Mouse (Mus musculus): ENCODE results near the gene Ate1. TPM values are rescaled to one million over a fixed set of nuclear protein-coding genes. Genes with fewer than 3 reads are reported as not detected.
A peak's percentile ranks its signal among the peaks of the same experiment; 100 is the strongest.
"Not testable (repeated sequence)": the region's sequence is repeated elsewhere in the genome, so short reads cannot be mapped to it uniquely, and the experiment has no call there.

Ate1 gene
- polyA plus RNA-seq, 1 experiment, result 3.8 TPM

DNA sequence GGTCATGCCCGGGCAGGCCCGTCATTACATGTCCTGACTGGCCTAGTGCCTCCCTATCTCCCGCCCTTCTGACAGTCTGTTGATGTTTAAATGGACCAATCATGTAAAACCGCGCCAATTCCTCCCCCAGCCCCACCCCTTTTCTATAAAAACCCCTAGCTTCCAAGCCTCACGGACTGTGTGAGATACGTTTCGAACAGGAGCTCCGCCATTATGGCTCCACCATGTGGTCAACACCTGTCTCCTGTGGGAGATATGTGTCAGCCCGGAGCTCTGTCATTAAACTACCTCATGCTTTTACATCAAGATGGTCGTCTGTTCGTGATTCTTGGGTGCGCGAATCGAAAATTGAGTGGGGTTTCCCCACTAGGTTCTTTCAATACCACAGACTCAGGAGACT, 11.0 kb upstream of the Ate1 start:
- 93% methylated on average over 15 of the region's 15 CpGs for WGBS
- not testable (repeated sequence) for DNase-seq (ENCODE audit: low read depth, low spot score)

DNA sequence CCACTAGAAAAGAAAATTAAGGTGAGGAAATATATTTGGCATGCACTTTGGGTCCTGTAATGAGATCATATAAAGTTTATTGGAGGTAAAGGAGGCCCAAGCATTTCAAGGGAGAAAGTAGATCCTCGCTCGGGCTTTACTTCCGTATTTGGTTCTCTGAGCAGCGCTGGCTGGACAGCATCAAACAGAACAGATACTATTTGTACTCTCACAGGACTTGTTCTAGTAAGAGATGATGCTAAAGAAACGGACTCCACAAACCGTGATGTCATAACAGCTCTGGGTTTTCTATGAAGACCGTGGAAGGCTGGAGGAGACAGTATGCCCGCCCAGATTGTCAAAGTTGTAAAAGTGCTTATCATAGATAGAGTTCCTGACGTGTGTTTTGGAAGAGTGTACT, 7.1 kb upstream of the Ate1 start:
- no peak for DNase-seq (ENCODE audit: low read depth, low spot score)
- WGBS, result 20% methylated on average over 9 of the region's 9 CpGs

DNA sequence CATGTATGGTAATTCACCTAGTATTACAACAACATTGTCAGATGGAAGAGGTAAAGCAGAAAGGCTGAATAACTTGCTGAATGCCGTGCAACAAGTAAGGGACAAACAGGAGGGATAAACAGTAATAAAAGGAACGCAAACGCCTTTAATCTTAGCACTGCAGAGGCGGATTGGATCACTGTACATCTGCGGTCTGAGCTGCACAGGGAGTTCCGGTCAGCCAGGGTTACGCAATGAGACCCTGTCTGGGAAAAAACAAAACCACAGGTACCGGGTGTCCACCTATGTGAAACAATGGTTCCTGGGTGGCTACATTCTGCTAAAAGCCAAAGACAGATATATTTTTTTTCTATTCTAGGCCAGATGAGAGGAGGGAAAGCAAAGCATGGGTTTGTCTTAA, 3.3 kb upstream of the Ate1 start:
- DNase-seq (ENCODE audit: low read depth, low spot score), result no peak
- 72% methylated on average over 8 of the region's 8 CpGs for WGBS

DNA sequence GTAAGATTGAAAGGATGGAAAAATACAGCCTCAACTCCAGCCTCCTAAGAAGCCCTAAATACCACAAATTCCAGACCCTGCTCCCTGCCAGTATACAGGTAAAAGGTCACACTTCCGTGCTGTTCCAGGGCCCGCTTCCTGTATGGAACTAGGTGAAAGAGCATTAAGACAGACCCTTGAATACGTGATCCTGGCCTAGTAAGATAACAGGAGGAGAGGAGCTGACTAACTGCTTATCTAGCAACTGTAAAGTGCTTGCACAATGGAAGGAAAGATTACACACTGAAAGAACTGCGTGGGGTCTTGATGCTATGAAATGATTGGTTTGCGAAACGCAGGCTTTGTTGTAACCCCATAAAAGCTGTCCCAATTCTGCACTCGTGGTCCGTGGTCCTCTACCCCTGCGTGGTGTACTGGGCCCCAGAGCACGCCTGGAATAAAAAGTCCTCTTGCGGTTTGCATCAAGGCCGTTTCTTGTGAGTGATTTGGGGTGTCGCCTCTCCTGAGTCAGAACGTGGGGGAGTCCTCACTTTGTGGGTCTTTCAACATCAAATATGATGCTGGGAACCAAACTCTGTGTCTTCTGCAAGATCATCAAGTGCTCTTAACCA, 748 bp upstream of the Ate1 start:
- DNase-seq (ENCODE audit: low read depth, low spot score), result no peak

GRCm38 (mm10) chr7:130519096-130520048, 797 bp downstream of the Ate1 start:
- under 1% methylated on average over 90 of the region's 90 CpGs for WGBS
- peak; percentile 79 for DNase-seq (ENCODE audit: low read depth, low spot score)

More for the DNA sequence above, 748 bp upstream of the Ate1 start:
- 83% methylated on average over 14 of the region's 14 CpGs for WGBS

- 5% methylated on average over 26 of the region's 26 CpGs for WGBS
These were observed 1.7 kb downstream of the Ate1 start for GRCm38 (mm10) chr7:130518213-130519095.

GRCm38 (mm10) chr7:130510243-130510642, 9.9 kb downstream of the Ate1 start:
- no peak for DNase-seq (ENCODE audit: low read depth, low spot score)
- 91% methylated on average over 5 of the region's 5 CpGs for WGBS

More at GRCm38 (mm10) chr7:130518213-130519095, 1.7 kb downstream of the Ate1 start:
- no peak for DNase-seq (ENCODE audit: low read depth, low spot score)

DNA sequence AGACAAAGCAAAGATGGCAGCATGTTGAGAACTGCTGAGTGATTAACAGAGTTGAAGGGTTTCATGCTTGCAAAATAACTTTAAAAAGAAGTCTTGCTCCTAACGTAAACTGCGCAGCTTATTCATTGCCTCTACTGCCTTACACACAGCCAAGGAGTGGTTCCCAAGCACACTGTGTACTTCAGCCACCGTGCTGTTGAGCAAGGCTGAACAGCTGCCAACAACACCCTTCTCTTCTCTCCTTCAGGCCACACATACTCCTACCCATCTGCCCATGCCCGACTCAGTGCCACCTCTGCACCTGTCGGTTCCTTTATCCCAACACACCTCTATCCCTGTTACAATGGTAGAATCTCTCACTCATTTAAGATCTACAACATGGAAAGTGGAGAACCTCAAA, 17.2 kb downstream of the Ate1 start:
- DNase-seq (ENCODE audit: low read depth, low spot score), result no peak
- 88% methylated on average over 5 of the region's 5 CpGs for WGBS

DNA sequence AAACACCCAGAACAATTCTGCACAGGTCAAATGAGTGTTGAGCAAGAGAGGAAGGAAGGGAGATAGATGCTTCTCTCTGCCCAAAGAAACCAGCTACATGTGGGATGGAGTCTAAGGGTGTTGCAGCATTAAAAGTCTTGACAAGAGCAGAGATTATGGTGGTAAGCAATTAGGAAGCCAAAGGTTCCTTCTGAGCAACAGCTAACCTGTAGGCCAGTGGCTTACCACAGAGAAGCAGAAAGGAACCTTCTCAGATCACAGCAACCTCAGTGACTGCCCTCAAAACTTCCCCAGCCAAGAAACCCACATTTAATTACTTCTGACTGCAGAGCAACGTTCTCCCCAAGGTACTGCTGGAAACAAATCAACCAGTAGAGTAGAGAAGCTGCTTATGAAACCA, 18.7 kb downstream of the Ate1 start:
- DNase-seq (ENCODE audit: low read depth, low spot score), result no peak
- WGBS, result 51% methylated on average over 1 of the region's 1 CpGs

GRCm38 (mm10) chr7:130493346-130493745, 26.8 kb downstream of the Ate1 start:
- DNase-seq (ENCODE audit: low read depth, low spot score), result no peak

DNA sequence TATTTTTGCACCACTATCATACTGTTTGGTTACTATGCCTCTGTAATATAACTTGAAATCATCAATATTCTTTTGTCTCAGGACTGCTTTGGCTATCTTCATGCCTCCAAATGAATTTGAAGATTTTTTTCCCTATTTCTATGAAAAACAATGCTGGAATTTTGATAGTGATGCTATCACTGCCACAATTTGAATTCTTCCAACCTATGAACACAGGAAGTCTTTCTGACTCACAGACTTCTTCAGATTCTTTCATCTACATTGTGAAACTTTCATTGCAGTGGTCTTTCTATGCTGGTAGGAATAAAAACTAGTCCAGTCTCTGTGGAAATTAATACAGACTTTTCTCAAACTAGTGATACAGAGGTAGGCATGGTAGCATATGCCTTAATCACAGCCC, 28.1 kb downstream of the Ate1 start:
- no peak for DNase-seq (ENCODE audit: low read depth, low spot score)

More at GRCm38 (mm10) chr7:130493346-130493745, 26.8 kb downstream of the Ate1 start:
- WGBS, result 91% methylated on average over 3 of the region's 3 CpGs

DNA sequence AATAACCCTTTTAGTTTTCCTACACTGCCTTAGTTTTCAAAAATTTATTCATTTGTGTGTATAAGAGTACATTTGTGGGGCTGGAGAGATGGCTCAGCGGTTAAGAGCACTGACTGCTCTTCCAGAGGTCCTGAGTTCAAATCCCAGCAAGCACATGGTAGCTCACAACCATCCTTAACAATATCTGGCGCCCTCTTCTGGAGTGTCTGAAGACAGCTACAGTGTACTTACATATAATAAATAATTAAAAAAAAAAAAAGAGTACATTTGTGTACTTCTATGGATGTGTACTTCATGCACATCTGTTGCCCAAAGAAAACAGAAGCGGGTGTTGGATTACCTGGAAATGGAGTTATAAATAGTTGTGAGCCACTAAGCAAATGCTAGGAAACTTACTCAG, 41.2 kb downstream of the Ate1 start:
- WGBS, result 94% methylated on average over 3 of the region's 3 CpGs
- DNase-seq (ENCODE audit: low read depth, low spot score), result not testable (repeated sequence)

DNA sequence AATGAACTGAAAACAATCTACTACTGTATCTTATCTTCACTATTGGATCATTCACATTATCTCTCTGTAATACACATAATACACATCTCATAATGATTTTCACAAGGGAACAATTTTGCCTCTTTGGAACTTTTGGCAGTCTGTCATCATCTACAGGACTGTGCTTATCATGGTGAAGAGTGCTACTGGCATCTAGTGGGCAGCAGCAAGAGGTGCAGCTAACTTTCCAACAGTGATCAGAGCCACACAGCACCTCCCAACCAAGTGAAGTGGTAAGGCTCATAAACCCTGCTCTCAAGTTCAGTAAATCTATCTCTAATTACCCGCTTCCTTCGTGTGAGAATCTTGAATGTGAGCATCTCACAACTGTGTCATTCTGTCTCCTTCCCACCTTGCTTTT, 44.2 kb downstream of the Ate1 start:
- peak; percentile 32 for DNase-seq (ENCODE audit: low read depth, low spot score)
- 27% methylated on average over 2 of the region's 2 CpGs for WGBS

GRCm38 (mm10) chr7:130473881-130474280, 46.3 kb downstream of the Ate1 start:
- WGBS, result 80% methylated on average over 3 of the region's 3 CpGs

GRCm38 (mm10) chr7:130472683-130473082, 47.5 kb downstream of the Ate1 start:
- WGBS, result 61% methylated on average over 6 of the region's 6 CpGs
- DNase-seq (ENCODE audit: low read depth, low spot score), result no peak

More at GRCm38 (mm10) chr7:130473881-130474280, 46.3 kb downstream of the Ate1 start:
- no peak for DNase-seq (ENCODE audit: low read depth, low spot score)

GRCm38 (mm10) chr7:130471045-130471444, 49.1 kb downstream of the Ate1 start:
- WGBS, result 81% methylated on average over 6 of the region's 6 CpGs
- DNase-seq (ENCODE audit: low read depth, low spot score), result no peak

- WGBS, result 67% methylated on average over 4 of the region's 4 CpGs
- DNase-seq (ENCODE audit: low read depth, low spot score), result no peak
These were observed 64.5 kb downstream of the Ate1 start for GRCm38 (mm10) chr7:130455587-130456246.

- DNase-seq (ENCODE audit: low read depth, low spot score), result no peak
- whole genome bisulfite sequencing, result 54% methylated on average over 3 of the region's 3 CpGs
These were observed 65.9 kb downstream of the Ate1 start for GRCm38 (mm10) chr7:130454226-130454625.

DNA sequence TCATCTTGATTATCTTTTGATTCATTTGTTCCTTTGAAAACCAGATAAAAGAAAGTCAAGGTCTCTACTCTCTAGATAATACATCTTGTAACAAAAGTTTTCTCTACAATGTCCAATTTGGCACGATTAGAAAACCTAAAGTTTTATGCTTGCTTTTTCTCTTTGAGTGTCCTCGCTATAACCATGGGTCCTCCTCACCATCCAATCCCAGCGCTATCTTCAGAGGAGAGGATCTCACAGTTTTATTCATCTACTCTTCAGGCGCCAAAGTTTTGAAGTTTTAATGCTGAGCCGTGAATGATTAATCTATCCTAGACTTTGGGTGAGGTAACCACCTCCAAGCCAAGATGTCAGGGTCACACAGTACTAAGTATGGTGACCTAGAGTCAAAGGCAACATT, 84.4 kb downstream of the Ate1 start:
- DNase-seq (ENCODE audit: low read depth, low spot score), result no peak
- 60% methylated on average over 5 of the region's 5 CpGs for WGBS
